Comparison of ENCODE assay signal across 21 mouse cellular contexts in genomic region chr19:43516397-43517035, GRCm38 (mm10). TPM values are rescaled to one million over a fixed set of nuclear protein-coding genes. Genes with fewer than 3 reads are reported as not detected.
DNase-seq lines count a peak whose midpoint lies in the region; ATAC-seq and TF ChIP-seq lines count a peak whose summit lies in the region.
"Had no signal": no experiment of that assay in that cellular context is flagged by ENCODE, and none has a peak within 500 bp of the region (broad histone marks: within the 10 kb centered on the region; RNA-seq: fewer than 3 reads in every experiment).

No protein-coding gene starts in this region.

- no peaks in the 10 kb centered on the region for H3K9me3 ChIP-seq in heart, postnatal 0 days (replicated peaks; ENCODE audit: control insufficient read depth, low read length)
- no peaks in the 10 kb centered on the region for H3K9me3 ChIP-seq in liver, embryonic 15.5 days (replicated peaks)
- H3K9me3 ChIP-seq in liver, embryonic 12.5 days (replicated peaks), result no peaks in the 10 kb centered on the region
- H3K9me3 ChIP-seq in hindbrain, embryonic 10.5 days, result no peaks in the 10 kb centered on the region
- H3K9me3 ChIP-seq: embryonic facial prominence, embryonic 10.5 days; G1E; hindbrain, embryonic 12.5 days; megakaryocyte, embryonic 14.5 days; midbrain, embryonic 15.5 days; neural tube, embryonic 15.5 days had no signal

- peak; percentile 10 to 18 for DNase-seq in adrenal gland, postnatal 36 days
- DNase-seq in adrenal gland, adult 2 months, result no peak
- no peak for DNase-seq in heart, postnatal 0 days (ENCODE audit: low spot score)
- no peak for DNase-seq in heart, postnatal 4 days
- no peak for DNase-seq in hindbrain, embryonic 10.5 days (ENCODE audit: low spot score)
- DNase-seq: cerebellum, adult 8-10 months; gastrocnemius, postnatal 10 days; layer of hippocampus, postnatal 36 days; retina, postnatal 1 day; right cerebral cortex, postnatal 4 days had no signal

- H3K4me2 ChIP-seq in heart, postnatal 0 days (ENCODE audit: low read depth, low read length), result 0 out of 2 replicates have a peak overlapping the region, but pooled peaks have one; percentile 8
- peak overlapping the region; percentile 25 for H3K4me2 ChIP-seq in liver, embryonic 15.5 days
- H3K4me2 ChIP-seq in liver, embryonic 12.5 days, result no peak overlapping the region
- H3K4me2 ChIP-seq: hindbrain, embryonic 12.5 days; midbrain, embryonic 15.5 days; neural tube, embryonic 15.5 days had no signal

- 0 out of 2 replicates have a peak overlapping the region, but pooled peaks have one; percentile 3 for H3K9ac ChIP-seq in heart, postnatal 0 days (replicated peaks; ENCODE audit: low read depth, low read length)
- no peak overlapping the region for H3K9ac ChIP-seq in liver, embryonic 15.5 days
- no peak overlapping the region for H3K9ac ChIP-seq in liver, embryonic 12.5 days
- H3K9ac ChIP-seq: hindbrain, embryonic 12.5 days; midbrain, embryonic 15.5 days; neural tube, embryonic 15.5 days had no signal

- WGBS in heart, postnatal 0 days, result 35% methylated on average over 14 of the region's 14 CpGs
- WGBS in liver, embryonic 15.5 days (ENCODE audit: insufficient replicate concordance), result 68% methylated on average over 14 of the region's 14 CpGs
- 74% methylated on average over 14 of the region's 14 CpGs for WGBS in liver, embryonic 12.5 days (ENCODE audit: insufficient replicate concordance)
- 94% methylated on average over 14 of the region's 14 CpGs for WGBS in hindbrain, embryonic 10.5 days

- H3K27me3 ChIP-seq in heart, postnatal 0 days (ENCODE audit: control insufficient read depth, insufficient read depth, low read length), result no peaks in the 10 kb centered on the region
- no peaks in the 10 kb centered on the region for H3K27me3 ChIP-seq in liver, embryonic 15.5 days
- no peaks in the 10 kb centered on the region for H3K27me3 ChIP-seq in liver, embryonic 12.5 days (replicated peaks)
- no peaks in the 10 kb centered on the region for H3K27me3 ChIP-seq in hindbrain, embryonic 10.5 days (ENCODE audit: insufficient read depth, poor library complexity, severe bottlenecking)
- H3K27me3 ChIP-seq: hindbrain, embryonic 12.5 days; megakaryocyte, embryonic 14.5 days; midbrain, embryonic 15.5 days; neural tube, embryonic 15.5 days had no signal

- H3K36me3 ChIP-seq in heart, postnatal 0 days (replicated peaks; ENCODE audit: control insufficient read depth, insufficient read depth, low read length), result peaks cover 36% of the 10 kb centered on the region
- peaks cover 14% of the 10 kb centered on the region for H3K36me3 ChIP-seq in liver, embryonic 15.5 days (replicated peaks)
- H3K36me3 ChIP-seq in liver, embryonic 12.5 days, result peaks cover 51% of the 10 kb centered on the region
- peaks cover 41% of the 10 kb centered on the region for H3K36me3 ChIP-seq in hindbrain, embryonic 10.5 days

- ATAC-seq in heart, postnatal 0 days (ENCODE audit: insufficient read depth, low read depth), result no peak
- peak; percentile 41 for ATAC-seq in liver, embryonic 15.5 days (ENCODE audit: insufficient read depth)
- no peak for ATAC-seq in liver, embryonic 12.5 days
- peak; percentile 47 for ATAC-seq in megakaryocyte progenitor cell, adult 5-6 weeks (replicated peaks; ENCODE audit: poor library complexity)
- ATAC-seq: midbrain, embryonic 15.5 days had no signal

- no peak for TF ChIP-seq EP300 in heart, postnatal 0 days (IDR thresholded peaks at IDR 0.05; ENCODE audit: low read depth)

- peaks cover 25% of the 10 kb centered on the region for H3K4me1 ChIP-seq in heart, postnatal 0 days (ENCODE audit: control insufficient read depth, insufficient read depth)
- H3K4me1 ChIP-seq in liver, embryonic 15.5 days (replicated peaks), result peaks cover 54% of the 10 kb centered on the region
- H3K4me1 ChIP-seq in liver, embryonic 12.5 days, result peaks cover 28% of the 10 kb centered on the region
- H3K4me1 ChIP-seq in hindbrain, embryonic 10.5 days (replicated peaks), result peaks cover 17% of the 10 kb centered on the region

- H3K27ac ChIP-seq in heart, postnatal 0 days (ENCODE audit: low read depth), result 0 out of 2 replicates have a peak overlapping the region, but pooled peaks have one; percentile 22
- peak overlapping the region; percentile 51; the same call in 1 of the 2 replicates for H3K27ac ChIP-seq in liver, embryonic 15.5 days (replicated peaks)
- no peak overlapping the region for H3K27ac ChIP-seq in liver, embryonic 12.5 days
- no peak overlapping the region for H3K27ac ChIP-seq in hindbrain, embryonic 10.5 days
- H3K27ac ChIP-seq: embryonic facial prominence, embryonic 10.5 days; hindbrain, embryonic 12.5 days; midbrain, embryonic 15.5 days; neural tube, embryonic 15.5 days; stomach, postnatal 0 days had no signal

- no peak for TF ChIP-seq CTCF in heart, postnatal 0 days (IDR thresholded peaks at IDR 0.05; ENCODE audit: low read depth)

- no peak overlapping the region for H3K4me3 ChIP-seq in heart, postnatal 0 days (ENCODE audit: low read depth, low read length)
- H3K4me3 ChIP-seq in liver, embryonic 15.5 days (replicated peaks), result no peak overlapping the region
- H3K4me3 ChIP-seq in liver, embryonic 12.5 days, result no peak overlapping the region
- H3K4me3 ChIP-seq in hindbrain, embryonic 10.5 days, result no peak overlapping the region
- H3K4me3 ChIP-seq: embryonic facial prominence, embryonic 10.5 days; hindbrain, embryonic 12.5 days; megakaryocyte, embryonic 14.5 days; midbrain, embryonic 15.5 days; myocyte; neural tube, embryonic 15.5 days had no signal

RNA-seq across cellular contexts. Expression of gene Got1, which starts 7.9 kb away (rescaled TPM):
- 100 to 1,000 TPM; 279 to 345 TPM for total RNA-seq in adrenal gland, postnatal 36 days (2021)
- total RNA-seq in adrenal gland, adult 2 months (2021), result 100 to 1,000 TPM; 153 to 283 TPM
- polyA plus RNA-seq in adrenal gland, adult 2 months (2012; rRNA removed), result 55.8 and 96.7 TPM in 2 replicates
- total RNA-seq in heart, postnatal 0 days (2014; rRNA removed; ENCODE audit: low replicate concordance), result 344 and 375 TPM in 2 replicates
- 394 and 404 TPM in 2 replicates for polyA plus RNA-seq in heart, postnatal 0 days (2015; fragmentation: Nextera tagmentation; extraction: Ambion mirVana)
- 100 to 1,000 TPM; 341 to 353 TPM for total RNA-seq in heart, postnatal 4 days (2021)
- polyA plus RNA-seq in liver, embryonic 15.5 days (2015; fragmentation: Nextera tagmentation; extraction: Ambion mirVana), result 19.8 and 22.3 TPM in 2 replicates
- polyA plus RNA-seq in liver, embryonic 12.5 days (2016; fragmentation: Nextera tagmentation; extraction: Ambion mirVana), result 24.0 and 27.6 TPM in 2 replicates
- 21.0 and 21.3 TPM in 2 replicates for total RNA-seq in megakaryocyte progenitor cell, adult 5-6 weeks (2015)
- total RNA-seq in megakaryocyte progenitor cell, adult 5-6 weeks (2017), result 17.9 and 19.8 TPM in 2 replicates
- polyA plus RNA-seq in hindbrain, embryonic 10.5 days (2016; fragmentation: Nextera tagmentation; extraction: Ambion mirVana), result 58.3 and 60.5 TPM in 2 replicates

Comparison
In these comparisons a context has a peak if more than half of its experiments do, and no peak if none do; other contexts are left out.
1. DNase-seq: peak in adrenal gland, postnatal 36 days (2 of 2); none in adrenal gland, adult 2 months (single experiment), heart, postnatal 0 days (single experiment), heart, postnatal 4 days (single experiment) and hindbrain, embryonic 10.5 days (single experiment).
2. ATAC-seq: peak in liver, embryonic 15.5 days (single experiment) and megakaryocyte progenitor cell, adult 5-6 weeks (single experiment); none in heart, postnatal 0 days (single experiment) and liver, embryonic 12.5 days (single experiment).
3. H3K27ac ChIP-seq: peak in heart, postnatal 0 days (single experiment) and liver, embryonic 15.5 days (single experiment); none in liver, embryonic 12.5 days (single experiment) and hindbrain, embryonic 10.5 days (single experiment).
4. RNA of gene Got1, which starts 7.9 kb away (total RNA-seq): 341 to 353 TPM in heart, postnatal 4 days, 279 to 345 TPM in adrenal gland, postnatal 36 days, 344 to 375 TPM in heart, postnatal 0 days and 153 to 283 TPM in adrenal gland, adult 2 months; 17.9 to 21.3 TPM in megakaryocyte progenitor cell, adult 5-6 weeks; every median in the first group is over 4 times any median in the second.